Mouse (Mus musculus) C2C12 (cell line): ENCODE measurements at regions not wholly inside any gene's neighbourhood (a gene's known extent, or its start where the extent isn't known, plus 50 kb on each side); places are given as distances from the start of the nearest gene placed in this dataset.

ENCODE experiments used
- H3K27me3 ChIP-seq: one replicate; pipeline ENCODE4 v1.6.1; 2011; ENCODE audit not compliant: control insufficient read depth, insufficient read depth, insufficient read length
- H3K36me3 ChIP-seq: one replicate; pipeline ENCODE4 v1.6.1; 2011; ENCODE audit not compliant: control insufficient read depth, insufficient read depth
- H3K4me3 ChIP-seq: one replicate; pipeline ENCODE4 v1.5.1; 2011; ENCODE audit warnings: mild to moderate bottlenecking, control low read depth; ENCODE audit not compliant: poor library complexity, insufficient read depth, severe bottlenecking
- H3K79me2 ChIP-seq: one replicate; pipeline ENCODE4 v1.6.1; 2011; ENCODE audit not compliant: control insufficient read depth, insufficient read depth
- H3K79me3 ChIP-seq: one replicate; pipeline ENCODE4 v1.6.1; 2011; ENCODE audit warnings: low read depth, control low read depth
- H3ac ChIP-seq: one replicate; pipeline ENCODE3; 2011; ENCODE audit warnings: low read depth; ENCODE audit not compliant: control insufficient read depth, insufficient read length
- CEBPB ChIP-seq: IDR thresholded peaks from one replicate; pipeline ENCODE4 v1.6.1; 2011; ENCODE audit warnings: low read depth, mild to moderate bottlenecking, control low read depth, moderate library complexity
- CTCF ChIP-seq: IDR thresholded peaks from one replicate; pipeline ENCODE4 v1.5.1; 2011; ENCODE audit not compliant: control insufficient read depth, insufficient read depth, insufficient read length
- FOSL1 ChIP-seq: IDR thresholded peaks from one replicate; pipeline ENCODE4 v1.8.0; 2011; ENCODE audit warnings: mild to moderate bottlenecking, low read length; ENCODE audit not compliant: poor library complexity, insufficient read depth, severe bottlenecking
- MAX ChIP-seq: IDR thresholded peaks from one replicate; pipeline ENCODE4 v1.6.1; 2011; ENCODE audit warnings: mild to moderate bottlenecking, control low read depth
- MYOD1 ChIP-seq: IDR thresholded peaks from one replicate; pipeline ENCODE4 v1.6.1; 2011; ENCODE audit warnings: low read depth; ENCODE audit not compliant: control insufficient read depth, insufficient read length
- MYOG ChIP-seq: IDR thresholded peaks from one replicate; pipeline ENCODE4 v1.6.1; 2011; ENCODE audit not compliant: control insufficient read depth, insufficient read length; ENCODE audit errors: extremely low read depth
- USF1 ChIP-seq: IDR thresholded peaks from one replicate; pipeline ENCODE4 v1.6.1; 2011; ENCODE audit warnings: low read depth, mild to moderate bottlenecking, control low read depth, moderate library complexity

DNA sequence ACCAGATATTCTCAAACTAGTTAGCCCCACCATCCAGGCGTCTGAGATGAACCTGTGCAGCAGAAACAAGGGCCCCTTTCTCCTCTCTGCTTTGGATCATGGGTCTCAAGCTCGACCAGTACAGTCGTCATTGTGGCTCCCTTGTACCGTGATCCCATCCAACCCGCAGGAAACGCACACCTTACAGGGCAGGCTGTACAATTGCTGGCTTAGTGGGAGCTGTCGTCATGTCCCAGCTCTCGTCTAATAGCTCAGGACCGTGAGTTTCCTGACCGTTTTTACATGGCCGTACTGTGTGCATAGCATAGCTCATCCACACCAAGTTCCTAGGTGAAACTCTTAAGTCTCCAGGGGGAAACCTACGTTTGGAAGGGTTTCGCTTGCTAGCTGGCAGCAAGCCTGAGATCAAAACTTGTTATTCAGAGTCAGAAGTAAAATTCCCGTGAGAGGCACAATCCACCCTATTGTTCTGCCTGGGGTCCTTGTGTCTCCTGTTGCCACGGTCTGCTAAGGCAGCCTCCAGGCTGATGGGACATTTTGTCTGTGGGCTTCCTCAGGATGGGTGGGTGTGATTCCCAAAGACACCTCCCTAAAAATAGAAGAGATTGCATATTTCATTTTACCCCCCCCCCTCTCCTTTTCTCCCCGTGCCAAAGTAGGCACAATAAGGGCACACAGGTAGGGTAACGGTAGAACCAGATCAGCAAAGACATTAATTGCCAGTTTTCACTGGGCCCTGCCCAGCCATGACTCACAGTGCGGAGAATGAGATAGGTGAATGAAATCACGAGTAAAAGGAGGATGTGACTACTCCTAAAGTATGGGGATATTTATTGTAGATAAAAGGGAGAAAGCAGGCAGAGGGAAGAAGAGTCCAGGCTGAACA, 68.2 kb upstream of the Rapgef5 start:
- TF ChIP-seq MYOD1, result no peak
- Histone ChIP-seq H3ac (no peak overlapping the region), H3K79me2 (no peaks in the 10 kb centered on the region), H3K4me3 (no peak overlapping the region), H3K79me3 (no peaks in the 10 kb centered on the region), H3K27me3 (no peaks in the 10 kb centered on the region), H3K36me3 (no peaks in the 10 kb centered on the region)

DNA sequence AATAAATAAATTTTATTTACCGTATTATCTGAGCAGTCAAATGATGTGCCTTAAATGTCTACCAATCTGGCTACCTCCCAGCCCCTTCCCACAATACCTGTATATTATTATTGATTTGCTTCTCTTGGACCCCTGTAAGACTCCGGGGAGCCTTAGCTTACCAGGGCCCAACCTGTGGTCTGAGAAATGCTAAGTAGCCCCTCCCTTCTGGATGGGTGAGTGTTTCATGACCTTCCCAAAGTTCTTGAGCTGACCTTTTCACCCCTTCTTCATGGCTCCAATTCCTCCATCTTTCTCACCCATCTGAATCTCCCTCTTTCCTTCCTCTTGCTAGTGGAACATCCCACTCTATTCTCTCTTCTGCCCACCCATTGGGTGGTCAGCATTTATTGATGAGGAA, 67.2 kb upstream of the Rapgef5 start:
- Histone ChIP-seq H3K4me3 (no peak overlapping the region), H3K79me2 (no peaks in the 10 kb centered on the region), H3K79me3 (no peaks in the 10 kb centered on the region), H3K27me3 (no peaks in the 10 kb centered on the region), H3K36me3 (no peaks in the 10 kb centered on the region), H3ac (no peak overlapping the region)
- TF ChIP-seq CEBPB, result no peak
- no peak for TF ChIP-seq USF1
- no peak for TF ChIP-seq MYOD1
- no peak for TF ChIP-seq MYOG
- no peak for TF ChIP-seq MAX
- TF ChIP-seq FOSL1, result no peak
- no peak for TF ChIP-seq CTCF

- no peaks in the 10 kb centered on the region for H3K36me3 ChIP-seq
- no peak overlapping the region for H3ac ChIP-seq
- no peaks in the 10 kb centered on the region for H3K79me2 ChIP-seq
- no peaks in the 10 kb centered on the region for H3K79me3 ChIP-seq
- no peaks in the 10 kb centered on the region for H3K27me3 ChIP-seq
- H3K4me3 ChIP-seq, result no peak overlapping the region
- TF ChIP-seq CEBPB (no peak), FOSL1 (no peak), MAX (no peak), MYOG (no peak), MYOD1 (no peak), USF1 (no peak), CTCF (no peak)
These were observed 66.2 kb upstream of the Rapgef5 start for GRCm38 (mm10) chr12:117450106-117450505.

- Histone ChIP-seq H3K36me3 (no peaks in the 10 kb centered on the region), H3K79me2 (no peaks in the 10 kb centered on the region), H3K4me3 (no peak overlapping the region), H3K79me3 (no peaks in the 10 kb centered on the region), H3ac (no peak overlapping the region), H3K27me3 (no peaks in the 10 kb centered on the region)
- no peak for TF ChIP-seq MAX
- no peak for TF ChIP-seq CEBPB
- no peak for TF ChIP-seq MYOG
- TF ChIP-seq FOSL1, result no peak
- no peak for TF ChIP-seq MYOD1
- TF ChIP-seq CTCF, result no peak
- TF ChIP-seq USF1, result no peak
These were observed 65.4 kb upstream of the Rapgef5 start for GRCm38 (mm10) chr12:117450871-117451270.

DNA sequence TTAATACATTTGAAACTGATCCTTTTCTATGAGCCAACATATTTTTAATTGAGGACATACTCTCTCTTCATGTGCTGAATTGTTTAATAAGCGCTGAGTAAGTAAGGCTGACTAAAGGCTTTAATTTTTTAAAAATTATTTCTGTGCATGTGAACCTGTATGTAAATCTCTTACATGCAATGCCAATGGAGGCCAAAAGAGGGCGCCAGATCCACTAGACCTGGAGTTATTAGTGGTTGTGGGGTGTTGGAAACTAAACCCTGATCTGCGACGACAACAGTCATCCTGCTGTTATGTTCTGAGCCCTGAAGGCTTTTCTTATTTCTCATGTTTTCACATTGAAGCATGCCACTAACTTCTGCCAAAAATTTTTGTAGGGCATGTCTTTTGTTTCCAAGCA, 64.8 kb upstream of the Rapgef5 start:
- TF ChIP-seq MYOG, result no peak
- no peak for TF ChIP-seq USF1
- TF ChIP-seq FOSL1, result no peak
- H3ac ChIP-seq, result no peak overlapping the region

GRCm38 (mm10) chr12:117455800-117456199, 60.5 kb upstream of the Rapgef5 start:
- H3K27me3 ChIP-seq, result no peaks in the 10 kb centered on the region
- H3K4me3 ChIP-seq, result no peak overlapping the region
- TF ChIP-seq CTCF, result no peak
- no peak for TF ChIP-seq MYOG
- TF ChIP-seq MAX, result no peak
- TF ChIP-seq CEBPB, result no peak
- TF ChIP-seq USF1, result no peak
- TF ChIP-seq FOSL1, result no peak
- TF ChIP-seq MYOD1, result no peak
- H3K36me3 ChIP-seq, result no peaks in the 10 kb centered on the region
- no peaks in the 10 kb centered on the region for H3K79me3 ChIP-seq
- no peak overlapping the region for H3ac ChIP-seq
- H3K79me2 ChIP-seq, result no peaks in the 10 kb centered on the region

More for the DNA sequence above, 64.8 kb upstream of the Rapgef5 start:
- no peaks in the 10 kb centered on the region for H3K79me3 ChIP-seq
- no peaks in the 10 kb centered on the region for H3K36me3 ChIP-seq
- H3K4me3 ChIP-seq, result no peak overlapping the region
- no peaks in the 10 kb centered on the region for H3K79me2 ChIP-seq
- H3K27me3 ChIP-seq, result no peaks in the 10 kb centered on the region
